Mouse (Mus musculus) myocyte (in vitro differentiated cells): ENCODE data around the gene Ciz1. TPM values are rescaled to one million over a fixed set of nuclear protein-coding genes. Genes with fewer than 3 reads are reported as not detected.

ENCODE experiments used
- H3K27me3 ChIP-seq: one replicate; pipeline ENCODE4 v1.6.1; 2011; ENCODE audit not compliant: control insufficient read depth, insufficient read depth, insufficient read length
- H3K36me3 ChIP-seq: one replicate; pipeline ENCODE4 v1.6.1; 2011; ENCODE audit not compliant: control insufficient read depth, insufficient read depth
- H3K4me2 ChIP-seq: one replicate; pipeline ENCODE4 v1.6.1; 2011; ENCODE audit warnings: low read depth, control low read depth
- H3K4me3 ChIP-seq: one replicate; pipeline ENCODE4 v1.5.1; 2011; ENCODE audit warnings: mild to moderate bottlenecking, control low read depth, moderate library complexity
- H3K79me2 ChIP-seq: one replicate; pipeline ENCODE4 v1.6.1; 2011; ENCODE audit not compliant: control insufficient read depth, insufficient read depth
- H3ac ChIP-seq: one replicate; pipeline ENCODE4 v1.6.1; 2011; ENCODE audit not compliant: control insufficient read depth, insufficient read length
- CEBPB ChIP-seq: IDR thresholded peaks from 2 replicates; pipeline ENCODE4 v1.6.1; 2011; ENCODE audit warnings: mild to moderate bottlenecking, moderate library complexity; ENCODE audit not compliant: poor library complexity, insufficient read depth, severe bottlenecking
- E2F4 ChIP-seq: IDR thresholded peaks from one replicate; pipeline ENCODE4 v1.6.1; 2011; ENCODE audit warnings: mild to moderate bottlenecking, control low read depth, moderate library complexity; ENCODE audit not compliant: insufficient read depth
- MAX ChIP-seq: IDR thresholded peaks from one replicate; pipeline ENCODE4 v1.6.1; 2011; ENCODE audit warnings: low read depth, mild to moderate bottlenecking, control low read depth
- MYOD1 ChIP-seq, 3 experiments: IDR thresholded peaks; one replicate each; pipeline ENCODE4 v1.6.1; 2011; ENCODE audit warnings: control low read depth in 2 of 3, low read depth in 2 of 3, mild to moderate bottlenecking in 2 of 3, moderate library complexity in 1 of 3; ENCODE audit not compliant: insufficient read length in 2 of 3, control insufficient read depth in 1 of 3
- MYOG ChIP-seq, 3 experiments: IDR thresholded peaks; one replicate each; pipeline ENCODE4 v1.6.1; 2011; ENCODE audit warnings: control low read depth in 2 of 3, low read depth in 2 of 3, mild to moderate bottlenecking in 2 of 3; ENCODE audit not compliant: insufficient read length in 2 of 3, control insufficient read depth in 1 of 3, insufficient read depth in 1 of 3
- POLR2A ChIP-seq: IDR thresholded peaks from one replicate; pipeline ENCODE4 v1.6.1; 2011; ENCODE audit warnings: low read depth, mild to moderate bottlenecking, control low read depth, moderate library complexity; ENCODE audit not compliant: insufficient read length
- POLR2AphosphoS2 ChIP-seq: IDR thresholded peaks from one replicate; pipeline ENCODE4 v1.6.1; 2011; ENCODE audit warnings: low read depth, control low read depth; ENCODE audit not compliant: insufficient read length
- REST ChIP-seq: IDR thresholded peaks from one replicate; pipeline ENCODE4 v1.6.1; 2011; ENCODE audit warnings: mild to moderate bottlenecking, control low read depth, moderate library complexity; ENCODE audit not compliant: insufficient read depth, insufficient read length
- SRF ChIP-seq: IDR thresholded peaks from one replicate; pipeline ENCODE4 v1.6.1; 2011; ENCODE audit warnings: low read depth; ENCODE audit not compliant: control insufficient read depth, insufficient read length
- TCF12 ChIP-seq: IDR thresholded peaks from one replicate; pipeline ENCODE4 v1.6.1; 2011; ENCODE audit warnings: mild to moderate bottlenecking, control low read depth; ENCODE audit not compliant: poor library complexity, insufficient read depth, severe bottlenecking
- TCF3 ChIP-seq: IDR thresholded peaks from one replicate; pipeline ENCODE4 v1.6.1; 2011; ENCODE audit warnings: low read depth, control low read depth; ENCODE audit not compliant: insufficient read length
- USF1 ChIP-seq: IDR thresholded peaks from one replicate; pipeline ENCODE4 v1.6.1; 2011; ENCODE audit warnings: low read depth, mild to moderate bottlenecking, control low read depth, moderate library complexity
- polyA plus RNA-seq: library from polyadenylated mRNA; unstranded; fragments of >200 nt; fragmentation: generic; extraction: Trizol; gene quantifications from one replicate; pipeline ENCODE4 v1.2.1, GENCODE M21; 2012; ENCODE audit warnings: missing spikeins

Ciz1 gene
- polyA plus RNA-seq, 1 experiment = 54.2 TPM

DNA sequence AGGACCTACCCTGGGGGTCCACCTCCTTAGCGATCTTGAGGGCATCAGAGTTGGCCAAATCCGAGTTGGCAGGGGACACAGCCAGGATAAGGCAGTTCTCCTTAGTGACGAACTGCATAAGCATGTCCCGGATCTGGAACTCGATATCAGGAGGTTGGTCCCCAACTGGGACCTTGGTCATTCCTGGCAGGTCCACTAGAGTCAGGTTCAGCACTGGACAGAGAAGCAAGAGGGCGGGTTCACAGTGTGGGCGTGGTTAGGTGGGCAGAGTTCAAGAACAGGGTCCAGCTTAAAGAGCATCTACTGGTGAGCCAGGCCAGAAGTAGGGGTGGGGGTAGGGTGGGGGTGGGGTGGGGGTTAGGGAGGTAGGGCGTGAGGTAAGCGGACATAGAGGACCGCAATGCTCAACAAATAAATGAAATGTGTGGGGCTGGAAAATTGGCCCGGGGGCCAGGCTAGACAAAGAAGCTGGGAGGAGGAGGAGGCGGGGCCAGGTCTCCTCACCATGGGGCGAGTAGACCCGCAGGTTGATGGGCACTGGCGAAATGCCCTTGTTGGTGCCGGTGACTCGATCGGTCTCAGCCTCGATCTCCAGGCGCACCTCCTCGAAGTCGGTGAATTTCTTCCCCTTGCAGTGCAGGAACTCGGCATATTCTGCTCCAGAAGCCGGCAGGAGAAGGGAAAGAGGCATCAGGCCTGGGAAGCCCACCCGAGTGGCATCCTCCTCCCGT lies 12.1 kb upstream of the Ciz1 start:
- no peak overlapping the region for H3K4me2 ChIP-seq
- TF ChIP-seq REST = peak; percentile 50
- no peak for TF ChIP-seq POLR2A
- no peak overlapping the region for H3ac ChIP-seq
- H3K36me3 ChIP-seq = no peaks in the 10 kb centered on the region
- H3K4me3 ChIP-seq = no peak overlapping the region
- H3K27me3 ChIP-seq = no peaks in the 10 kb centered on the region
- H3K79me2 ChIP-seq = no peaks in the 10 kb centered on the region

DNA sequence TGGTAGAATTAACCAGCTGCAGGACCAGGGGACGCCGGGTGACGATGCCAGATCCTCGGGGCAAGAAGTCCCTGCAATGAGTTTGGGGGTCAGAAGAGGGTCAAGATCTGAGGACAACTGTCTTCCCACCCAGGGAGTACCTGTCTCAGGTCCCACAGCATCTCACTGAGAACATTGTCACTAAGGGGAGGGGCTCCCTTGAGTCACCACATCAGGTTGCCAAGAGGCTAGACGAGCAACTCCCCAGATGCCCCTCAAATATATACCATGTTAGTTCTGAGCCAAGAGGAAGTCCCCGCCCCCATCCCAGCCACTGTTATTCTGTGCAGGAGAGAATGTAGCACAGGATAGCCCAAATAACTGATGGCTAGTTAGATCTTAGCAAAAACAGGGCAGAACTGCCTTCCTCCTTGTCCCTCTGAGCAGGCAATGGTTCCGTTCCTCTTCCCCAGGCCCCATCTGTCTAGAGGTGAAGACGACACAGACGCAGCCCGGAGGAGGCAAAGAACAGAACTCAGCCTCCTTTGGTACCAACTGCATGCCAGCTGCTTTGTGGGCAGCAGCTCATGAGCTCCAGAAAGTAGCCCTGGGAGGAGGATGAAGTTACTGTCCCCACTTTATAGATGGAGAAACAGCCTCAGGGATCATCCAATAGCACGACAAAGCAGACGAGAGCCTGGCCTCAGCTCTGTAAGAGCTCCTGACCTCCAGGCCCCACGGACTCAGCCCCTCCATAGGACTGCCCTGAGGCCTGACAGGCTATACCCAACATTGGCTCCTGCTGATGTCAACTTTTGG lies 11.1 kb upstream of the Ciz1 start:
- H3K4me2 ChIP-seq = peak overlapping the region; percentile 13
- H3ac ChIP-seq = no peak overlapping the region
- no peaks in the 10 kb centered on the region for H3K27me3 ChIP-seq
- no peak overlapping the region for H3K4me3 ChIP-seq
- H3K36me3 ChIP-seq = no peaks in the 10 kb centered on the region
- TF ChIP-seq MYOG (IDR thresholded peaks at IDR 0.05; ENCODE audit: control insufficient read depth in 1 of 3, insufficient read depth in 1 of 3, insufficient read length in 2 of 3, low read depth in 2 of 3) (no peak), TCF3 (no peak), MAX (no peak), E2F4 (no peak), POLR2AphosphoS2 (no peak), USF1 (no peak), REST (no peak), MYOD1 (IDR thresholded peaks at IDR 0.05; ENCODE audit: control insufficient read depth in 1 of 3, insufficient read length in 2 of 3, low read depth in 2 of 3) (no peak), SRF (no peak), TCF12 (no peak), POLR2A (no peak)
- H3K79me2 ChIP-seq = no peaks in the 10 kb centered on the region

DNA sequence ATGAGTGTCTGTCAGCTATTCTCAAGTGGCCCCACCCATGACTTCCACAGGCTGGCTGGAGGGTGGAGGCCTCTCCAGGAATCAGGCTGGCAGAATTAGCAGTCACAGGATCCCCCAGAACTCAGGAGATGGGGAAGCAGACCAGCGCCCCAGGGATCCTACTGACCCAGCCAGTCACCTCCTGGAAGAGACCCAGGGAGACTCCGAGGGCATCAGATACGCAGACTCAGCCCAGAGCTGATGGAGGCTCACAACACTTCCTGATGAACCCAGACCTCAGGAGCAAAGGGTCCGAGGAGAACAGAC lies 10.5 kb upstream of the Ciz1 start:
- Histone ChIP-seq H3K4me3 (no peak overlapping the region), H3K4me2 (peak overlapping the region; percentile 64), H3K36me3 (no peaks in the 10 kb centered on the region), H3ac (no peak overlapping the region), H3K79me2 (no peaks in the 10 kb centered on the region), H3K27me3 (no peaks in the 10 kb centered on the region)
- no peak for TF ChIP-seq TCF3
- no peak for TF ChIP-seq MYOG (IDR thresholded peaks at IDR 0.05; ENCODE audit: control insufficient read depth in 1 of 3, insufficient read depth in 1 of 3, insufficient read length in 2 of 3, low read depth in 2 of 3)
- no peak for TF ChIP-seq REST
- TF ChIP-seq POLR2A = no peak
- TF ChIP-seq MAX = no peak
- TF ChIP-seq MYOD1 (IDR thresholded peaks at IDR 0.05; ENCODE audit: control insufficient read depth in 1 of 3, insufficient read length in 2 of 3, low read depth in 2 of 3) = no peak
- TF ChIP-seq SRF = no peak
- TF ChIP-seq POLR2AphosphoS2 = no peak
- no peak for TF ChIP-seq TCF12
- no peak for TF ChIP-seq USF1
- no peak for TF ChIP-seq CEBPB
- TF ChIP-seq E2F4 = no peak

DNA sequence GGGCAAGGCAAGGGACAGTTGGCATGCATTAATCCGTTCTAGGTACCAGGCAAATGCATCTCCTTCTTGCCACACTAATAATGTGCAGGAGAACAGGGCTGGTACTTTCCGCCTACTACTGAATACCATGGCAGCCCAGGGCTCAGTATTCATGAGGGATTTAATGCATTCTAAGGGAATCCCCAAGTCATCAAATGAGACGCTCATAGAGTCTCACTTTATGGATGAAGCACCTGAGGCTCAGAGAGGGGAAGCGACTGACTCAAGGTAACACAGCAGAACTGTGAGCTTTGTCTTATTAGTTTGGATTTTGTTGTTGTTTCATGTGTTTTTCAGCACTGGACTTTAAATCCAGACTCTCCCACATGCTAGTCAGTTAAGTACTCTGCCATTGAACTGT lies 10.1 kb upstream of the Ciz1 start:
- no peaks in the 10 kb centered on the region for H3K27me3 ChIP-seq
- no peaks in the 10 kb centered on the region for H3K79me2 ChIP-seq
- H3K4me3 ChIP-seq = no peak overlapping the region
- H3K36me3 ChIP-seq = no peaks in the 10 kb centered on the region
- TF ChIP-seq POLR2AphosphoS2 (no peak), CEBPB (no peak), USF1 (no peak), E2F4 (no peak), TCF12 (no peak), MYOG (IDR thresholded peaks at IDR 0.05; ENCODE audit: control insufficient read depth in 1 of 3, insufficient read depth in 1 of 3, insufficient read length in 2 of 3, low read depth in 2 of 3) (no peak), REST (no peak), MAX (no peak), TCF3 (no peak), POLR2A (no peak), SRF (no peak), MYOD1 (IDR thresholded peaks at IDR 0.05; ENCODE audit: control insufficient read depth in 1 of 3, insufficient read length in 2 of 3, low read depth in 2 of 3) (no peak)
- H3ac ChIP-seq = no peak overlapping the region
- H3K4me2 ChIP-seq = peak overlapping the region; percentile 64
